Mouse (Mus musculus) layer of hippocampus, adult 18-20 months (tissue): ENCODE measurements around the gene Prr5. TPM values are rescaled to one million over a fixed set of nuclear protein-coding genes. Genes with fewer than 3 reads are reported as not detected.

Source experiments
- DNase-seq, 2 experiments: peaks; one replicate each; pipeline ENCODE4 v3.0.0; 2022; ENCODE audit warnings: low spot score in 2 of 2
- long read RNA-seq: library from polyadenylated mRNA; stranded (forward); transcript quantifications from one replicate; pipeline ENCODE4 v2.0.0, GENCODE M21; 2021
- total RNA-seq, 2 experiments: library from RNA; stranded (reverse); gene quantifications; 2 replicates each; pipeline ENCODE4 v1.2.3; 2021

Prr5 gene
- 10 to 100 TPM; 14.0 to 14.4 TPM for total RNA-seq
- long read RNA-seq, partial matches to known transcripts = 1 of 17 reads
- long read RNA-seq, other reads (novel, unspliced or antisense) = 14 of 17 reads

GRCm38 (mm10) chr15:84668938-84669747 is at the start of gene Prr5:
Gene Prr5 (plus strand): TSS chr15:84669620.
- no peak for DNase-seq

DNA sequence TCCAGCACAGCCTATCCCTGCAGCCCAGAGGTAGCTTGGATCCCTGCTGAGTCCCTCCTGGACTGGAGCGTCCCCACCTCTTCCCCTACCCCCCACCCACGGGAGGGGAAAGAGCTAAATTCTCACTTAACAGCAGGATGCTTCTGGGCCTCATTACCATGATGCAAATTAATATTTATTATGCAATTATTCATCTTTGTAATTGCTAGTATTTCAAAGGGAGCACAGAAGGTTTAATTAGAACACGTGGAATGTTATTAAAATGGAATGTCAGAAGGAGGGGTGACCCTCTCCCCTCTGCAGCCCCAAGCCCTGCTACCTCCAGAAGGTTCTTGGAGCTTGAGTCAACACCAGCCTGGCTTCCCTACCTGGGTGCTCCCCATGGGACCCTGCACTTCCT is 49.4 kb upstream of the Prr5 start:
- no peak for DNase-seq

DNA sequence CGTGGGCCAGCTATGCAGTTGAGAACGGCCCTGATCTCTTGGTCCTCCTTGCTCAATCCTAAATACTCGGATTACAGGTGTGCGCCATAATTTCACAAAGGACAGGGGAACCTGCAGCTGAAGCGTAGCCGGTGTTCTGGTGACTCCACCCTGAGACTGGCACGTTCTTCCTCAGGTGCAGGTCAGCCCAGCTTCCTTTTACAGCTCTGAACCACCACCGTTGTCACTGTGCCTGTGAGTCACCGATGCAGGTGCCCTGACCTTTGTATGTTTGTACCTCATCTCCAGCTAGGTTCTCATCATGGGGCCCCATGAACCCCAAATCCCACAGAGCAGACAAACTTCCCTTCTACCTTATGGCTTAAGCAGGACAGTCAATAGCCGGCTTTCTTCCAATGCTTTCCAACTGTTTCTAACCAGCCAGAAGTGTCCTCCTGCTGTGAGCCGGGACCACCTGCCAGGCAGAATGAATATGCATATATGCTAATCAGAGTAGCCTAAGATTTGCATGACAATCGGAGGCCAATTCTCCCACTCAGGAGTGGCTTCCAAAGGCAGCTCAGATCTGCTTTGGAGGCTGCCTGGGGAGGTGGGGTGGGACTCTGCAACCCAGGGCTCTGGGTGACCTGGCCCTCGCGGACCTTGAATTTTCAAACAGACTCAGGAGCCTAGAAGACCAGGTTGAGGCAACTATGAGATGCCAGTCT is 47.5 kb upstream of the Prr5 start:
- peak; percentile 32 to 42 for DNase-seq

GRCm38 (mm10) chr15:84624870-84625269 is 44.5 kb upstream of the Prr5 start:
- DNase-seq = no peak

- DNase-seq = no peak
Observed at GRCm38 (mm10) chr15:84625712-84626414, 43.6 kb upstream of the Prr5 start.

DNA sequence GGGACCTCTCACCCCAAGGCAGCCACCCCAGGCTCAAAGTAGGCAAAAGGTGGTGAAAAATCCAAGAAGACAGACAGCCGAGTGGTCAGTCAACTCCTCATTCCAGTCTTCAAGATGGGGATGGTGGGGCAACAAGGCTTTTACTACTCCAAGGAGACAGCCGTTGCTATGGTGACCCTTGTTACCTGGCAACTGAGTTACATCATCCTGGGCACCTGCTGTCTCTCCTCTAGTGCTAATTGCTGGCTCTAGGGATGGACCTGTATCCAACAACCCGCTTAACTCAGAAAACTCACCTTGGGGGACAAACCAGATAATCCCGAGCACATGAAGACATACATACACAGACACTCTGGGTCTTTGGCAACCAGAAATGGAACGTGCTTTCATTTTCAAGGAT is 42.1 kb upstream of the Prr5 start:
- peak; percentile 67 to 71 for DNase-seq

DNA sequence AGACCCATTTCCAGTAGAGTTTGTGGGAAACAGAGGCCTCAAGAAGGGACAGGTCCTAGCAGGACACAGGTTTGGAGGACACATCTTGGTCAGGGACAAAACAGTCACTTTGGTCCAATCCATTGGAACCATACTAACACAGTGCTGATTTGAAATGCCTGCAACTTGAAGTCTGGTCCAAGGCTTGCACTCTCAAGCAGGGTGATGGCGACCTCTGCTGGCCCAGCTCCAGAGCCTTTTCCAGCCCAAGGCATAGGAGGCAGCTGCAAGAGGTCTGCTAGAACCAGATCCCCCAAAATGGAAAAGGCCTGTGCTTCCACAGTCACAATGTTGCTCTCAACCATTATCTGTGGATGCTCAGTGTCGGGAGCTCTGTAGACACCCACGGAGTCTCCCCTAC is 39.7 kb upstream of the Prr5 start:
- DNase-seq = peak; percentile 35 to 61

DNA sequence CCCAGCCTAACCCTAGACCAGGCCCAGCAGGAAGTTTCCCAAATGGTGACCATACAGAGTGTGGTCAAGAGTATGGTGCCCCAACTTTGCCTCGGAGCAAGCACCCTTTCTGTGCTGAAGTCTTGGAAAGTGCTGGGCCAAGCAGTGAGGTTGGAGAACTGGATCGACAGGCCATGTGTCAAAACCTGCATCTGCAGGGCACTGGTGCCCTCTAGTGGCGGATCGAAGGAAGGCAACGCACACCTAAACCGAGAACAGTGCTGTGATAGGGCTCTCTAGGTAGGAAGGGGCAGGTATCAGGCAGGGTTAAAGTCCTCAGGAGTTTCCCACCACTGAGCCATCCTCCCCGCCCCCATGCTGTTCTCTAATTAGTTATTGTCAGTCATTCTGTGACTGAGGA is 37.9 kb upstream of the Prr5 start:
- peak; percentile 47 to 84 for DNase-seq

- no peak for DNase-seq
Observed at GRCm38 (mm10) chr15:84634361-84634760, 35.1 kb upstream of the Prr5 start.

DNA sequence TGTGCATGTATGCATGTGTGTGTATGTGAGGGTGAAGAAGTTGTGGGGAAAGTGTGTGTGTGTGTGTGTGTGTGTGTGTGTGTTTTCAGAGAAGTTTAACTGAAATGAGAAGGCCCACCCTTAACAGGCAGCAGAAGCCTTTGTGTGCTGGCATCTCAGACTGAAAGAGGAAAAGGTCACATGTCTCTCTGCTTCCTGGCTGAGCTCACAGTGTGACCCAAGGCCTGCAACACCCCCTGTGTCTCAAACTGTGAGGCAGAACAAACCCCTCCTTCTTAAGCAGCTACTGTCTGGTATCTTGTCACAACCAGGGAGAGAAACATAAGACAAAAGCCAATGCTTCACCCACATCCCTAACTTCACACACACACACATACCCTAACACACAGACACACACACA is 31.0 kb upstream of the Prr5 start:
- no peak for DNase-seq

GRCm38 (mm10) chr15:84639072-84639450 is 30.4 kb upstream of the Prr5 start:
- DNase-seq = no peak

DNA sequence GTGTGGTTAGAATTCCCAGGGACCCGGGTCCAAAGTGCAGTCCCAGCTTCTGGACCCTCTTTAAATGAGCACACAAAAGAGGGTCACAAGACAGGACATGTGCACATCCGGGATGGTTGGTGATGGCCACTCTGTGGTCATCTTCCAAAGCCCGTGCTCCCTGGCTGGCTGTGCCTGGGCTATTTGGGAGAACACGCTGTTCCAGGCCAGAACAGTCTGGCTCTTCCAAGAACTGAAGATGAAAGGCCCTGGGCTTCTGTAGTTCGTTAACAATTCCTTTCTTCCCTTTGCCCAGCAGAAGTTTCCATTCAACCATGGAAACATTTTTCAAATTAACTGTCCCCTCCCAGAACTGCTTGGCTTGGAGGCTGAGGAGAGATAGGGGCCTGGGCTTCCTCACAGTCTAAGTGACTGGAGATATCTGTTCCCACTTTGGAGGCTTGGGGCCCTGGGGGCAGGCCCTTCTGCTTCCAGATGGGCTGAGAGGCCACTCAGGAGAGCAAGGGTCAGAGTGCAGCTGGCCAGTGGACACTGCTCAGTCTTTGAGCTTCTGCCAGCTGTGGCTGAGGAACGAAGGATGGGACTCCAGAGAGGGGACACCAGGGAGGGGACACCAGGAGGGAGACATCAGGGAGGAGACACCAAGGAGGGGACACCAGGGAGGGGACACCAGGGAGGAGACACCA is 29.8 kb upstream of the Prr5 start:
- DNase-seq = peak in 1 of 2 experiments; percentile 55

DNA sequence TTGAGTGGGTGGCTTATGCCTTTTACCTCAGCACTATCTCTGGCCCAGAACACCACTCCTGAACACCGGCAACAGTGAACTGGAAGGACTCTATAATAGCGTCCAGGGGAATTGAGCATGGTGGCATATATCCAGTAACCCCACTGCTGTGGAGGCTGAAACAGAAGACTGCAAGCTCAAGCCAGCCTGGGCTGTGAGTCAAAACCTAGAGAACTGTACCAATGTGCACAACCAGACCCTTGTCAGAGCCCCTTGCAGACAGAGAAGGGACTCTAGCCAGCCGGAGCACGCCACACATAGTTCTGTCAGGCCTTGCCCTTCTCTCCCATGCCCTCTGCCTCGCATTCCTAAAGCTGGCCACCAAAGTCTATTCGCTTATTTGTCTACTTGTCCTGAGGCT is 28.7 kb upstream of the Prr5 start:
- peak in 1 of 2 experiments; percentile 46 for DNase-seq

- DNase-seq = no peak
Observed at GRCm38 (mm10) chr15:84641127-84641526, 28.3 kb upstream of the Prr5 start.

DNA sequence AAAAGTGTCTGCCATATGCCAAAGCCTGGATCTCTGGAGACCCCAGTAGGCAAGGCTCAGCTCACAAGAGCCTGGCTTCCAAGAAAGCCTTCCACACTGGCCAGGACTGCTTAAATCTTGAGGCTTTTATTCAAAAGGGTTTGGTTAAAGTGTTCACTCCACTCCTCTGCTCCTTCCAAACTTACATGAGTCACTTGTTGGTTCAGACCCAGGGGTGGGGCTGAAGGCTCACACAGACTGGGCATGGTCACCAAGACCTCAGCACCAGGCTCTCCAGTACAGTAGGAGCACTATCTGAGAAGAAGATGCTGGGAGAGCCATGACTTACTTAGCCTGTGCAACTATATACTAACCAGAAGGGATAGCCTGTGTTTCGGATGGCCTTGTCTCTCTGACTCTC is 27.5 kb upstream of the Prr5 start:
- DNase-seq = no peak

DNA sequence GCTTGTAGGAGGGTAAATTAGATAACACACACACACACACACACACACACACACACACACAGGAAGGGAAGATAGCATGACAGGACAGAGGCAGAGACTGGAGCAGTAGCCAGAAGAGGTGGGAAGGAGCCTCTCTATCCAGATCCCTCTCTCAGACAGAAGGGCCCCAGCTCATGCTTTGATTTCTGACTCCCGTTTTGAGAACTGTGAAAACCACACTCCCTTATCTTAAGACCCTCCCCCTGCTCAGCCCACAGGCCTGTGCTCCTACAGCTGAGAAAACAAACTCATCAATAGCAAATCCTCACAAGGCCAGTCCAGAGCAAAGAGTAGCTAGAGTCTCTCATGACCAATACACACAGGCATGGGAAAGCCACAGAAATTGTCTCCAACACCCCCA is 26.2 kb upstream of the Prr5 start:
- DNase-seq = no peak

DNA sequence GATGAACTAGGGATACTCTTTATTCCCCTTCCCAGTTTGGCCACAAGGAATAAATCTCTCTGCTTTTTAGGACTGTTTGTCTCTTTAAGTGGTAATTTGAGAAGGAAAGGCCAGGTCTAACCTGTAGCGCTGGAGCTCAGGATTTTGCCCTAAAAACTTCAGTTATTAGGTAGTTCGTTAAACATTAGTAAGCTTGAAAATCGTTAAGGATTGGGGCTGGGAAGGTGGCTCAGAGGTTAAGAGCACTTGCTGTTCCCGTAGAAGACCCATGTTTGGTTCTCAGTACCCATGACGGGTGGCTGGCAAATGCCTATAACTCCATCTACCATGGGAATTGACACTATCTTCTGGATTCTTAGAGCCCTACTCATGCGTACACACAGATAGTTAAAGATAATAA is 17.9 kb upstream of the Prr5 start:
- DNase-seq = no peak

GRCm38 (mm10) chr15:84653151-84653550 is 16.3 kb upstream of the Prr5 start:
- no peak for DNase-seq

DNA sequence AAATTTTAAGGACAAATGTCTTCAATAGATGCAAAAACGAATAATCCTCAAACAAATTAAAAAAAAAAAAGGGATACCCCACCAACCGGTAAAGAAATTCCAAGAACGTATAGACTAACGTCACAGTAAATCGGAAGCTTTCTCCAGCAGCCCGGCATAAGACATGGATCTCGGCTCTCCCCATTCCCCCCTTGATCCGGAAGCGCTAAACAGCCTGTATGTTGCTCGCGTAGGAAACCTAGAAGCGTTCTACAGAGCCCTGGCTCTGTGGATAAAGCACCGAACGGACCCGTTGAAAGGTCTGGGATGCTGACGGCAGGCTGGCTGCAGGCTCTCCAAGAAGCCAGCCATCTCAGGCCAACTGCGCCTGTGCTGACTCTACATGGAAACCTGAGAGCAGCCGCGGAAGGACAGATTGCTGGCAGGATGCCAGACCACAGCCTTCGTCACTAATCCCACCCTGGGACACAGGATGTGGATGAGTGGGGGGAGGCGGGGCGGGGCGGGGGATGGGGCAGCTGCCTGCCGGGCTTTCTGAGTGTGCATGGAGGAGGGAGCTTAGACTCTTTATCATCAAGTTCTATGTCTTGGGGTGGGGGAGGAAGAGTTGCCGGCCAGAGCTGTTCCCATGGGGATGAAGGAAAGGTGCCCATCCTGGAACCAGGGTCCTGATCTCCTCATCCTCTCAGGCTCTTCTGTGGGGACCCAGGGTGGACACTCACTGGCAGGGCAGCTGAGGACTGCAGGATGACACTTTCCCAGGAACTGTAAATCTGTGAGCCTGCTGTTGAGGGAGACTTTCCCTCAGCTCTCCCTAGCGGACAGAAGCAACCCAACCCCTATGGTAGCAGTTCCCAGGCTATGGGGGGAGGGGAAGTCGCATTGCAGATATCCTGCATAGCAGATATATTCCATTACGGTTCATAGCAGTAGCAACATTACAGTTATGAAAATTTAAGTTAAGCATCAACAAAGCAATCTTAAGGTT is 15.1 kb upstream of the Prr5 start:
- DNase-seq = peak in 1 of 2 experiments; percentile 49

- no peak for DNase-seq
Observed at GRCm38 (mm10) chr15:84654975-84655374, 14.4 kb upstream of the Prr5 start.
